Mouse (Mus musculus) B cell, adult (primary cell): ENCODE measurements around the gene Fkbp11. TPM values are rescaled to one million over a fixed set of nuclear protein-coding genes. Genes with fewer than 3 reads are reported as not detected.

ENCODE experiments used
- total RNA-seq: library from RNA; stranded (reverse); gene quantifications from 4 replicates; pipeline ENCODE4 v1.2.4, GENCODE M21; 2023; ENCODE audit not compliant: inconsistent age

The Fkbp11 gene
- total RNA-seq, result 15.1 to 21.5 TPM (median 17.9 TPM) in 4 replicates

GRCm38 (mm10) chr15:98727443-98728321 is at the start of gene Fkbp11:
TSS of gene Fkbp11 (minus strand) at chr15:98728198.

GRCm38 (mm10) chr15:98777762-98778161 is 49.8 kb upstream of the Fkbp11 start, which contains the start of gene Wnt10b:
TSS of gene Wnt10b (minus strand) at chr15:98778150.

DNA sequence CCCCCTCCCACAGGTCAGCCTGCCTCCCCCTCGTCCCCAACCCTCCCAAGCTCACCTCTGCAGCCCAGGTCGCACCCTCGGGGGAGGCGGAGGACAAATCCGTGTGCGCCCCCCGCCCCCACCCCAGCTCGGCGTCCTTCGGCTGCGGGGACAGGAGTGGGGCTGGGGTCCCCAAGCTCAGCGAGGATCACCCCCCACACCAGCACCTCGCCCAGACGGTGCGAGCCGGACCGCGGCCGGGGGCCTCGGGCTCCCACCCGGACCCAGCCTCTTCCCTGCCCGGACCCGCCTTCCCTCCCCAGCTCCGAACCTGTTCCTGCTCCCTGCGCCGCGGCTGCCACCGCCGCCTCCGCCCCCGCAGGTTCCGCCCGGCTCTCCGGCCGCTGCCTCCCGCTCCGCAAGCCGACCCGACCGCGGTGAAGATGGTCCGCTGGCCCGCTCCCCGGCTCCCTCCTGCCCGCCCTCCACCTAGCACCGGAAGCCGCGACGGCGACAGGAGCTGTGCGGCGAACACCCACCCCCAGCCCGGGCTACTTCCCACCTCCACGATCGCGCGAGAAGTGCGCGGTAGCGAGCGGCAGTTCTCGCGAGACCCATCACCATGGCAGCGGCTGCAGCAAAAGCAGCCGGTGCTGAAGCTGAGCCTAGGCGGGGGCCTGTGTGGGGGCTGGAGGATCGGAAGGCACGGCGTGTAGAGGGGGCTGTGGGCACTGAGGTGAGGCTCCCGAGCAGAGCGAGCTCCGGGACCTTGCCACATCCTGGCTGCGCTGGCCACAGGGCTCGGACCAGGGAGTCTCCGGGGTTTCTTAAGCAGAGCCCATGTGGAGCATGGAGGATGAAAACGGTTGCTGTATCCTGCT is 34.9 kb upstream of the Fkbp11 start, which contains the start of gene Arf3:
Arf3 (minus strand) TSS at position 545 of the 860 bp plus-strand sequence.

GRCm38 (mm10) chr15:98707766-98708372 is 20.1 kb downstream of the Fkbp11 start, which contains the start of gene Ccdc65:
TSS of gene Ccdc65 (plus strand) at chr15:98708207.

GRCm38 (mm10) chr15:98676940-98677728 is 50.9 kb downstream of the Fkbp11 start, which contains the start of gene Rnd1:
TSS of gene Rnd1 (minus strand) at chr15:98677461.

Other genes with a start within 250 kb of the Fkbp11 start
- gene Lalba, start 245.5 kb downstream of the Fkbp11 start, total RNA-seq, result 0.93 TPM in 1 of 4 replicates, not detected in the others
- gene Olfr279, start 235.8 kb downstream of the Fkbp11 start, total RNA-seq, result not detected in 4 replicates
- 70.2 to 77.7 TPM (median 72.9 TPM) in 4 replicates for gene Kansl2, start 193.9 kb downstream of the Fkbp11 start, total RNA-seq
- gene Ccnt1, start 157.3 kb downstream of the Fkbp11 start, total RNA-seq, result 128 to 168 TPM (median 160 TPM) in 4 replicates
- not detected in 4 replicates for gene 4930415O20Rik, start 157.2 kb downstream of the Fkbp11 start, total RNA-seq
- 1.5 to 2.6 TPM (median 2.3 TPM) in 4 replicates for gene Adcy6, start 118.1 kb downstream of the Fkbp11 start, total RNA-seq
- not detected in 4 replicates for gene Cacnb3, start 97.4 kb downstream of the Fkbp11 start, total RNA-seq
- gene Ddx23, start 65.3 kb downstream of the Fkbp11 start, total RNA-seq, result 129 to 154 TPM (median 140 TPM) in 4 replicates
- 0.63 to 1.6 TPM in 2 of 4 replicates, not detected in the others for gene Rnd1, start 50.7 kb downstream of the Fkbp11 start, total RNA-seq
- not detected in 4 replicates for gene Ccdc65, start 20.0 kb downstream of the Fkbp11 start, total RNA-seq
- 87.1 to 90.8 TPM (median 87.3 TPM) in 4 replicates for gene Arf3, start 35.0 kb upstream of the Fkbp11 start, total RNA-seq
- gene Wnt10b, start 50.0 kb upstream of the Fkbp11 start, total RNA-seq, result 0.29 to 1.7 TPM (median 1.0 TPM) in 4 replicates
- gene Wnt1, start 61.7 kb upstream of the Fkbp11 start, total RNA-seq, result not detected in 4 replicates
- gene Ddn, start 81.3 kb upstream of the Fkbp11 start, total RNA-seq, result 0.27 to 0.60 TPM (median 0.48 TPM) in 4 replicates
- 75.5 to 85.9 TPM (median 77.7 TPM) in 4 replicates for gene Prkag1, start 103.3 kb upstream of the Fkbp11 start, total RNA-seq
- 168 to 182 TPM (median 176 TPM) in 4 replicates for gene Kmt2d, start 143.0 kb upstream of the Fkbp11 start, total RNA-seq
- 18.3 to 23.1 TPM (median 21.3 TPM) in 4 replicates for gene Rhebl1, start 166.3 kb upstream of the Fkbp11 start, total RNA-seq
- 0.80 TPM in 1 of 4 replicates, not detected in the others for gene Dhh, start 170.3 kb upstream of the Fkbp11 start, total RNA-seq
- 228 to 245 TPM (median 238 TPM) in 4 replicates for gene Lmbr1l, start 190.0 kb upstream of the Fkbp11 start, total RNA-seq
- gene Tuba1b, start 206.4 kb upstream of the Fkbp11 start, total RNA-seq, result 147 to 162 TPM (median 158 TPM) in 4 replicates
- gene Gm49450, start 225.4 kb upstream of the Fkbp11 start, total RNA-seq, result not detected in 4 replicates
- gene Tuba1a, start 225.5 kb upstream of the Fkbp11 start, total RNA-seq, result 132 to 146 TPM (median 141 TPM) in 4 replicates